In the genomic region with DNA sequence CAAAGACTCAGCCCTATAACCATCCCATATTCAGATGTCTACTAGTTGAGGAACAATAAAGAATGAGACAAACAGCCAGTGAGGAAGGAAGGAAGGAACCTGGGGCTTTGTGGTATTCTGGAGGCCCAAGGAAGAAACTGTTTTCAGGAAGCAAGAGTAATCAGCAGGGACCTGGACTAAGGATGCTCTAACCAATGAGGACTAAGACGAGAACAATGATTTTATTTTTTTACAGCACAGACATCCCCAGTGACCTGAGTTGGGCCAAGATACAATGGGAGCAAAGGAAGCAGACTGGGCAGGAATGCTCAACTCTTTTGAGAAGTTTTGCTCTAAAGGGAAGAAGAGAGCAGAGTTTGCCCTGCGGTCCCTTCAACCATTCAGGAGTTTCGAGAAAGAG, we compare ENCODE assay signal across 23 mouse cellular contexts. TPM values are rescaled to one million over a fixed set of nuclear protein-coding genes. Genes with fewer than 3 reads are reported as not detected.
DNase-seq lines count a peak whose midpoint lies in the region; ATAC-seq lines count a peak whose summit lies in the region.
"Had no signal": no experiment of that assay in that cellular context is flagged by ENCODE, and none has a peak within 500 bp of the region (broad histone marks: within the 10 kb centered on the region; RNA-seq: fewer than 3 reads in every experiment).

No protein-coding gene starts in this region.

- ATAC-seq in heart, embryonic 15.5 days (replicated peaks; ENCODE audit: insufficient number of reproducible peaks, insufficient read depth, low FRiP score, low read depth) = no peak
- ATAC-seq in kidney, embryonic 16.5 days (ENCODE audit: low FRiP score, low TSS enrichment) = no peak
- 0 out of 2 replicates have a peak, but pooled peaks have one; percentile 18 for ATAC-seq in common myeloid progenitor, adult 5-6 weeks (replicated peaks; ENCODE audit: low read depth, poor library complexity, severe bottlenecking)
- ATAC-seq in megakaryocyte, adult 5-6 weeks (ENCODE audit: poor library complexity, severe bottlenecking) = 0 out of 2 replicates have a peak, but pooled peaks have one; percentile 33
- ATAC-seq: forebrain, embryonic 13.5 days; inflammation-experienced regulatory T-cells, adult 6 months had no signal

- H3K36me3 ChIP-seq in heart, embryonic 15.5 days = peaks cover 6% of the 10 kb centered on the region; the same call in 1 of the 2 replicates
- peaks cover 22% of the 10 kb centered on the region for H3K36me3 ChIP-seq in heart, embryonic 10.5 days
- peaks cover 17% of the 10 kb centered on the region; the same call in 1 of the 2 replicates for H3K36me3 ChIP-seq in kidney, embryonic 16.5 days (ENCODE audit: insufficient read depth, low read length)
- H3K36me3 ChIP-seq: hindbrain, embryonic 15.5 days; liver, embryonic 15.5 days had no signal

- no peak overlapping the region for H3K4me3 ChIP-seq in heart, embryonic 15.5 days
- no peak overlapping the region for H3K4me3 ChIP-seq in heart, embryonic 10.5 days
- H3K4me3 ChIP-seq in kidney, embryonic 16.5 days (ENCODE audit: low read length) = no peak overlapping the region
- H3K4me3 ChIP-seq: forebrain, embryonic 13.5 days; hindbrain, embryonic 15.5 days; left cerebral cortex, adult 2 months; limb, embryonic 12.5 days; liver, embryonic 15.5 days had no signal

- 0 out of 2 replicates have a peak overlapping the region, but pooled peaks have one; percentile 37 for H3K27ac ChIP-seq in heart, embryonic 15.5 days
- no peak overlapping the region for H3K27ac ChIP-seq in heart, embryonic 10.5 days
- peak overlapping the region; percentile 65 for H3K27ac ChIP-seq in kidney, embryonic 16.5 days (ENCODE audit: low read length)
- H3K27ac ChIP-seq: forebrain, embryonic 13.5 days; hindbrain, embryonic 15.5 days; left cerebral cortex, adult 2 months; limb, embryonic 12.5 days; liver, embryonic 15.5 days; macrophage had no signal

- DNase-seq in heart, embryonic 10.5 days (ENCODE audit: low spot score) = no peak
- DNase-seq in kidney, postnatal 14 days = no peak
- DNase-seq: adrenal gland, adult 2 months; B cell, adult 2 months; cerebellum, adult 8-10 months; cerebellum, postnatal 25 days; gastrocnemius, postnatal 14 days; kidney, adult 11 months; kidney, postnatal 10 days; lung, embryonic 14.5 days; midbrain, embryonic 14.5 days had no signal

- H3K9me3 ChIP-seq in heart, embryonic 15.5 days (replicated peaks) = no peaks in the 10 kb centered on the region
- H3K9me3 ChIP-seq in heart, embryonic 10.5 days = no peaks in the 10 kb centered on the region
- H3K9me3 ChIP-seq in kidney, embryonic 16.5 days (ENCODE audit: low read length) = no peaks in the 10 kb centered on the region
- H3K9me3 ChIP-seq: forebrain, embryonic 13.5 days; hindbrain, embryonic 15.5 days; limb, embryonic 12.5 days; liver, embryonic 15.5 days had no signal

- no peak overlapping the region for H3K4me2 ChIP-seq in heart, embryonic 15.5 days
- H3K4me2 ChIP-seq in kidney, embryonic 16.5 days (replicated peaks; ENCODE audit: low read depth, low read length) = no peak overlapping the region
- H3K4me2 ChIP-seq: forebrain, embryonic 13.5 days; hindbrain, embryonic 15.5 days; limb, embryonic 12.5 days; liver, embryonic 15.5 days; lung, embryonic 14.5 days had no signal

- 66% methylated on average over 3 of the region's 3 CpGs for WGBS in heart, embryonic 15.5 days
- 75% methylated on average over 3 of the region's 3 CpGs for WGBS in heart, embryonic 10.5 days
- WGBS in kidney, embryonic 16.5 days = 81% methylated on average over 3 of the region's 3 CpGs

- no peak overlapping the region for H3K9ac ChIP-seq in heart, embryonic 15.5 days
- no peak overlapping the region for H3K9ac ChIP-seq in kidney, embryonic 16.5 days (replicated peaks; ENCODE audit: low read length)
- H3K9ac ChIP-seq: forebrain, embryonic 13.5 days; hindbrain, embryonic 15.5 days; limb, embryonic 12.5 days; liver, embryonic 15.5 days; lung, embryonic 14.5 days had no signal

- no peaks in the 10 kb centered on the region for H3K27me3 ChIP-seq in heart, embryonic 15.5 days
- H3K27me3 ChIP-seq in heart, embryonic 10.5 days (ENCODE audit: insufficient read depth, poor library complexity, severe bottlenecking) = no peaks in the 10 kb centered on the region
- H3K27me3 ChIP-seq in kidney, embryonic 16.5 days (ENCODE audit: insufficient read depth, low read length) = no peaks in the 10 kb centered on the region
- H3K27me3 ChIP-seq: forebrain, embryonic 13.5 days; hindbrain, embryonic 15.5 days; limb, embryonic 12.5 days; liver, embryonic 15.5 days had no signal

- H3K4me1 ChIP-seq in heart, embryonic 15.5 days (replicated peaks) = peaks cover 23% of the 10 kb centered on the region
- H3K4me1 ChIP-seq in heart, embryonic 10.5 days = peaks cover 11% of the 10 kb centered on the region; the same call in 1 of the 2 replicates
- H3K4me1 ChIP-seq in kidney, embryonic 16.5 days (ENCODE audit: insufficient read depth, low read length) = peaks cover 9% of the 10 kb centered on the region
- H3K4me1 ChIP-seq: hindbrain, embryonic 15.5 days; liver, embryonic 15.5 days had no signal

RNA-seq across cellular contexts. Expression of a gene that starts 5.9 kb away (rescaled TPM):
- polyA plus RNA-seq in heart, embryonic 15.5 days (2015; fragmentation: Nextera tagmentation; extraction: Ambion mirVana) = 8.0 and 10.6 TPM in 2 replicates
- 6.7 and 8.0 TPM in 2 replicates for polyA plus RNA-seq in heart, embryonic 10.5 days (2016; fragmentation: Nextera tagmentation; extraction: Ambion mirVana)
- 14.1 and 14.7 TPM in 2 replicates for polyA plus RNA-seq in kidney, embryonic 16.5 days (2015; fragmentation: Nextera tagmentation; extraction: Ambion mirVana)
- total RNA-seq in common myeloid progenitor, adult 5-6 weeks (2017) = 3.4 and 4.6 TPM in 2 replicates
- 7.0 and 8.7 TPM in 2 replicates for total RNA-seq in megakaryocyte, adult 5-6 weeks (2015)
- 7.9 and 9.3 TPM in 2 replicates for total RNA-seq in megakaryocyte, adult 5-6 weeks (2017)

RNA-seq across cellular contexts. Expression of a gene that starts 8.3 kb away (rescaled TPM):
- 129 and 145 TPM in 2 replicates for polyA plus RNA-seq in heart, embryonic 15.5 days (2015; fragmentation: Nextera tagmentation; extraction: Ambion mirVana)
- polyA plus RNA-seq in heart, embryonic 10.5 days (2016; fragmentation: Nextera tagmentation; extraction: Ambion mirVana) = 147 and 155 TPM in 2 replicates
- 170 and 179 TPM in 2 replicates for polyA plus RNA-seq in kidney, embryonic 16.5 days (2015; fragmentation: Nextera tagmentation; extraction: Ambion mirVana)
- total RNA-seq in common myeloid progenitor, adult 5-6 weeks (2017) = 42.5 and 44.7 TPM in 2 replicates
- total RNA-seq in megakaryocyte, adult 5-6 weeks (2015) = 987 and 1,037 TPM in 2 replicates
- total RNA-seq in megakaryocyte, adult 5-6 weeks (2017) = 267 and 300 TPM in 2 replicates

RNA-seq across cellular contexts. Expression of a gene that starts 18.1 kb away (rescaled TPM):
- polyA plus RNA-seq in heart, embryonic 15.5 days (2015; fragmentation: Nextera tagmentation; extraction: Ambion mirVana) = 0.69 and 1.2 TPM in 2 replicates
- polyA plus RNA-seq in heart, embryonic 10.5 days (2016; fragmentation: Nextera tagmentation; extraction: Ambion mirVana) = 0.05 and 0.06 TPM in 2 replicates
- polyA plus RNA-seq in kidney, embryonic 16.5 days (2015; fragmentation: Nextera tagmentation; extraction: Ambion mirVana) = 0.91 and 1.4 TPM in 2 replicates
- 0.68 TPM in 1 of 2 replicates, not detected in the other for total RNA-seq in common myeloid progenitor, adult 5-6 weeks (2017)
- not detected in 2 replicates for total RNA-seq in megakaryocyte, adult 5-6 weeks (2015)
- 0.18 TPM in 1 of 2 replicates, not detected in the other for total RNA-seq in megakaryocyte, adult 5-6 weeks (2017)
- total RNA-seq: monocyte, adult 5-6 weeks had no signal
- polyA plus RNA-seq: inflammation-experienced regulatory T-cells, adult 6 months; limb, embryonic 12.5 days had no signal

RNA-seq across cellular contexts. Expression of a gene that starts 24.7 kb away (rescaled TPM):
- 0.64 and 2.8 TPM in 2 replicates for polyA plus RNA-seq in heart, embryonic 15.5 days (2015; fragmentation: Nextera tagmentation; extraction: Ambion mirVana)
- polyA plus RNA-seq in heart, embryonic 10.5 days (2016; fragmentation: Nextera tagmentation; extraction: Ambion mirVana) = 0.91 and 1.1 TPM in 2 replicates
- 3.1 and 3.6 TPM in 2 replicates for polyA plus RNA-seq in kidney, embryonic 16.5 days (2015; fragmentation: Nextera tagmentation; extraction: Ambion mirVana)
- 1.6 TPM in 1 of 2 replicates, not detected in the other for total RNA-seq in common myeloid progenitor, adult 5-6 weeks (2017)
- 0.50 and 1.5 TPM in 2 replicates for total RNA-seq in megakaryocyte, adult 5-6 weeks (2015)
- 1.2 and 3.7 TPM in 2 replicates for total RNA-seq in megakaryocyte, adult 5-6 weeks (2017)

RNA-seq across cellular contexts. Expression of a gene that starts 34.0 kb away (rescaled TPM):
- 27.0 and 28.2 TPM in 2 replicates for polyA plus RNA-seq in heart, embryonic 15.5 days (2015; fragmentation: Nextera tagmentation; extraction: Ambion mirVana)
- 38.1 and 38.5 TPM in 2 replicates for polyA plus RNA-seq in heart, embryonic 10.5 days (2016; fragmentation: Nextera tagmentation; extraction: Ambion mirVana)
- polyA plus RNA-seq in kidney, embryonic 16.5 days (2015; fragmentation: Nextera tagmentation; extraction: Ambion mirVana) = 47.6 and 50.4 TPM in 2 replicates
- 19.6 and 22.4 TPM in 2 replicates for total RNA-seq in common myeloid progenitor, adult 5-6 weeks (2017)
- total RNA-seq in megakaryocyte, adult 5-6 weeks (2015) = 24.8 and 25.7 TPM in 2 replicates
- 24.2 and 25.7 TPM in 2 replicates for total RNA-seq in megakaryocyte, adult 5-6 weeks (2017)

Comparison
In these comparisons a context has a peak if more than half of its experiments do, and no peak if none do; other contexts are left out.
1. ATAC-seq: peak in common myeloid progenitor, adult 5-6 weeks (single experiment) and megakaryocyte, adult 5-6 weeks (single experiment); none in heart, embryonic 15.5 days (single experiment) and kidney, embryonic 16.5 days (single experiment).